Mouse (Mus musculus): ENCODE data around the gene Lrba.

DNA sequence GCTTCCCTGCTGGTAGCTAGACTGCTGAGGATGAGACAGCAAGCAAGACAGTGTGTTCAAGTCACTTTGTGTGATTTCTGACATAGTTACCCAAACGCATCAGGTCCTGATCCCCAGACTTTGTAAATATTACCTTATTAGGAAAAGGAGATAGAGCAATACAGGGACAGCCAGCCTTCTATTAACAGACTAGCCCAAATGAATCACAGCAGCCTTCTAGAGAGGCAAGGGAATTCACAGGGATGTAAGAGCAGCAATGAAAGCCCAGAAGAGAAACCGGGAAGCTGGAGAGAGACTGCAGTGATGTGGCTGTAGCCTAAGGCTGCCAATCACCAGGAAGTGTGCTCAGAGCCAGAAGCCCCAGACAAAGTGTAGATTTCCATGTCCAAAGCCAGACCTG is 585.2 kb downstream of the Lrba start:
- no peak for TF ChIP-seq CTCF (IDR thresholded peaks at IDR 0.05)
- no peak for TF ChIP-seq EP300 (IDR thresholded peaks at IDR 0.05)
